Mouse (Mus musculus): ENCODE measurements around the gene Tmed4.
"Not testable (repeated sequence)": the region's sequence is repeated elsewhere in the genome, so short reads cannot be mapped to it uniquely, and the experiment has no call there.

Gene Tmed4

GRCm38 (mm10) chr11:6291401-6292115 lies 16.9 kb upstream of the Tmed4 start, which contains the start of gene Ogdh:
Gene Ogdh, plus strand, starts transcription at chr11:6291633.
- ChIA-PET POLR2A (interaction anchor here (0.6 to 2.4 kb wide), 25 partner anchors 8 to 388 kb away, joined by 3 to 21 read pairs (median 4); partner anchors contain the start of genes Ddx56 (in 3 of the 4) and Tmed4 (in 3 of the 4)), CTCF (interaction anchor here in 3 of 4 experiments (0.6 to 2.0 kb wide), 5 partner anchors 17 to 339 kb away, joined by 3 to 7 read pairs (median 5); partner anchors contain the start of gene Tmed4 (in 1 of the 3))

GRCm38 (mm10) chr11:6290883-6291282 lies 16.2 kb upstream of the Tmed4 start:
- POLR2A ChIA-PET: interaction anchor here (0.6 to 2.4 kb wide), 25 partner anchors 8 to 227 kb away, joined by 3 to 21 read pairs (median 4); partner anchors contain the start of genes Ddx56 (in 3 of the 4) and Tmed4 (in 3 of the 4)
- CTCF ChIA-PET: interaction anchor here in 3 of 4 experiments (0.6 to 2.0 kb wide), 5 partner anchors 16 to 1510 kb away, joined by 3 to 14 read pairs (median 6); partner anchors contain the start of gene Tmed4 (in 1 of the 3)

GRCm38 (mm10) chr11:6290138-6290537 lies 15.5 kb upstream of the Tmed4 start:
- POLR2A ChIA-PET: interaction anchor here in 3 of 4 experiments (0.5 to 2.4 kb wide), 15 partner anchors 9 to 248 kb away, joined by 3 to 21 read pairs (median 4); partner anchors contain the start of genes Ddx56 (in 2 of the 3) and Tmed4 (in 2 of the 3)
- CTCF ChIA-PET: interaction anchor here in 1 of 4 experiments (2.0 kb wide), 1 partner anchor 28 kb away, joined by 6 read pairs; no protein-coding TSS in a partner anchor

GRCm38 (mm10) chr11:6282940-6283339 lies 8.3 kb upstream of the Tmed4 start:
- CTCF ChIA-PET: interaction anchor here in 1 of 4 experiments (1.0 kb wide), 1 partner anchor 8 kb away, joined by 3 read pairs; the partner anchor contains the start of gene Tmed4

DNA sequence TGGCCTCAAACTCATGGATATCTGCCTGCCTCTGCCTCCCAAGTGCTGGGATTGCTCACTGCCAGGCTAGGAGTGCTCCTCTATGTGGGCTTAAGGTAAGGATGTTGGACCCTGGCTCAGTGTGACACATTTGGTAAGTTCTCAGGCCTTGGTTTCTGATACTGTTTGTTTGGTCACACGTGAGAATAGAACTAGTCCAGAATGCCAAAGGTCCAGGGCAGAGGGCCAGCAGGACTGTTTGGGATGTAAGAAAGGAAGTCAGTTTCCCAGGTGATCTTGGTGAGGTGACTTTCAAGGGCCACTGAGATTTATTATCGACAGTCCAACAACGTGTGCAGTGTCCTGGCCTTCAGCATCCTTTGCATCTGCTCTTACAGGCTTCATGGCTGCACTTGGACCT lies 1.8 kb upstream of the Tmed4 start:
- CTCF ChIA-PET: no interaction called here
- POLR2A ChIA-PET: interaction anchor here in 3 of 4 experiments (0.5 to 2.7 kb wide), 10 partner anchors 9 to 269 kb away, joined by 5 to 22 read pairs (median 13); partner anchors contain the start of genes Ddx56 (in 2 of the 3) and Ogdh (in 2 of the 3)

More at GRCm38 (mm10) chr11:6282940-6283339, 8.3 kb upstream of the Tmed4 start:
- POLR2A ChIA-PET: interaction anchor here in 1 of 4 experiments (0.9 kb wide), 1 partner anchor 87 kb away, joined by 3 read pairs; no protein-coding TSS in a partner anchor

- ChIA-PET POLR2A (interaction anchor here (0.6 to 2.7 kb wide), 52 partner anchors 8 to 487 kb away, joined by 3 to 22 read pairs (median 4); partner anchors contain the start of genes Ogdh (in 3 of the 4), Ddx56 (in 2 of the 4), H2afv (in 2 of the 4) and Dbnl (in 1 of the 4)), CTCF (interaction anchor here (0.6 to 2.1 kb wide), 35 partner anchors 8 to 443 kb away, joined by 3 to 24 read pairs (median 4); partner anchors contain the start of genes Ogdh (in 1 of the 4) and Ykt6 (in 1 of the 4))
These were observed 419 bp upstream of the Tmed4 start for GRCm38 (mm10) chr11:6275094-6275484.

- POLR2A ChIA-PET: interaction anchor here (0.8 to 2.7 kb wide), 13 partner anchors 8 to 1174 kb away, joined by 3 to 22 read pairs (median 5); partner anchors contain the start of gene Ogdh (in 1 of the 4)
- CTCF ChIA-PET: interaction anchor here in 1 of 4 experiments (1.3 kb wide), 1 partner anchor 12 kb away, joined by 4 read pairs; no protein-coding TSS in a partner anchor
These were observed 1.1 kb downstream of the Tmed4 start for GRCm38 (mm10) chr11:6273607-6274006.

- ChIA-PET CTCF (interaction anchor here in 2 of 4 experiments (0.5 to 1.3 kb wide), 4 partner anchors 7 to 546 kb away, joined by 3 to 4 read pairs (median 3); partner anchors contain the start of genes A730071L15Rik (in 1 of the 2), Nudcd3 (in 1 of the 2) and Tmed4 (in 1 of the 2)), POLR2A (interaction anchor here (0.5 to 4.1 kb wide), 56 partner anchors 8 to 1168 kb away, joined by 3 to 45 read pairs (median 4); partner anchors contain the start of genes Ogdh (in 3 of the 4), A730071L15Rik (in 1 of the 4), Nudcd3 (in 1 of the 4) and Ppia (in 1 of the 4))
These were observed 7.1 kb downstream of the Tmed4 start, which contains the start of gene Ddx56 for GRCm38 (mm10) chr11:6267320-6268254. Gene Ddx56, minus strand, starts transcription at chr11:6267772.

GRCm38 (mm10) chr11:6266621-6267020 lies 8.0 kb downstream of the Tmed4 start:
- ChIA-PET POLR2A (interaction anchor here in 3 of 4 experiments (0.9 to 4.1 kb wide), 24 partner anchors 8 to 380 kb away, joined by 3 to 45 read pairs (median 6); partner anchors contain the start of genes Ogdh (in 2 of the 3), Tmed4 (in 2 of the 3), A730071L15Rik (in 1 of the 3) and Nudcd3 (in 1 of the 3)), CTCF (interaction anchor here in 2 of 4 experiments (0.6 to 1.3 kb wide), 2 partner anchors 8 to 1294 kb away, joined by 3 read pairs; partner anchors contain the start of gene Tmed4 (in 1 of the 2))

- ChIA-PET CTCF (interaction anchor here (0.6 to 2.3 kb wide), 51 partner anchors 11 to 462 kb away, joined by 3 to 24 read pairs (median 4); partner anchors contain the start of genes Tmed4 (in 3 of the 4), Ogdh (in 2 of the 4) and Ykt6 (in 1 of the 4)), POLR2A (interaction anchor here (0.6 to 3.4 kb wide), 33 partner anchors 8 to 500 kb away, joined by 3 to 18 read pairs (median 4); partner anchors contain the start of genes Tmed4 (in 4 of the 4), Ogdh (in 2 of the 4), A730071L15Rik (in 1 of the 4) and Nudcd3 (in 1 of the 4))
These were observed 13.1 kb downstream of the Tmed4 start for GRCm38 (mm10) chr11:6261434-6262082.

DNA sequence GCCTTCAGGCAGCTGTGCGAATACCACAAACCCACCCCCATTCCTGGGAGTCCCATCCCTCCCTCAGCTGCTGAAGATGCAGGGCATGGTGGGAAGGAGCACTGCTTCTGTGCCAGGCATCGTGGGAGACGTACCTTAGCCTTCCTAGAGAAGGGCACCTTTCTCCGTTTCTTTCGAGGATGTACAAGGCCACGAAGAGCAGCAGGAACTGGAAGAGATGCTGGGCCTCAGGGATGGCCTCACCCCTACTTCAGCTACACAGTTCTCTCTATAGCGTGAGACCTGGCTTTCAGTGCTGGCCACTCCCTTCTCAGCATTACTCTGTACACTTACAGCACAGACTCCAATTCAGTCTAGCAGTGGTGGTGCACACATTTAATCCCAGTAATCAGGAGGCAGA lies 15.3 kb downstream of the Tmed4 start:
- POLR2A ChIA-PET: interaction anchor here in 1 of 4 experiments (0.6 to 4.9 kb wide), 3 partner anchors 7 to 668 kb away, joined by 3 to 45 read pairs (median 8); partner anchors contain the start of gene Ddx56
- CTCF ChIA-PET: interaction anchor here in 2 of 4 experiments (0.6 to 0.7 kb wide), 3 partner anchors 72 to 1177 kb away, joined by 4 to 7 read pairs (median 5); no protein-coding TSS in a partner anchor

GRCm38 (mm10) chr11:6256490-6257072 lies 18.1 kb downstream of the Tmed4 start:
- POLR2A ChIA-PET: interaction anchor here (0.5 to 4.9 kb wide), 19 partner anchors 10 to 314 kb away, joined by 3 to 45 read pairs (median 3); partner anchors contain the start of genes Ddx56 (in 3 of the 4) and Tmed4 (in 1 of the 4)
- CTCF ChIA-PET: interaction anchor here in 1 of 4 experiments (0.6 to 1.1 kb wide), 2 partner anchors 92 to 514 kb away, joined by 3 to 4 read pairs; no protein-coding TSS in a partner anchor

- POLR2A ChIA-PET: interaction anchor here (0.6 to 4.5 kb wide), 9 partner anchors 10 to 264 kb away, joined by 3 to 22 read pairs (median 4); partner anchors contain the start of genes Ddx56 (in 3 of the 4) and Tmed4 (in 1 of the 4)
- CTCF ChIA-PET: not testable (repeated sequence)
These were observed 20.1 kb downstream of the Tmed4 start for GRCm38 (mm10) chr11:6254602-6255001.

- ChIA-PET POLR2A (interaction anchor here in 1 of 4 experiments (0.9 to 2.4 kb wide), 2 partner anchors 9 to 12 kb away, joined by 5 read pairs; no protein-coding TSS in a partner anchor), CTCF (no interaction called here)
These were observed 21.8 kb downstream of the Tmed4 start for GRCm38 (mm10) chr11:6252824-6253223.

- POLR2A ChIA-PET: interaction anchor here in 1 of 4 experiments (0.9 to 2.9 kb wide), 3 partner anchors 10 to 23 kb away, joined by 5 to 8 read pairs (median 5); partner anchors contain the start of gene Tmed4
- CTCF ChIA-PET: no interaction called here
These were observed 22.4 kb downstream of the Tmed4 start for GRCm38 (mm10) chr11:6252248-6252647.

Measured in embryonic stem cell, embryonic (primary cell).